Mouse (Mus musculus): ENCODE measurements around the gene Rgs7bp.
A peak's percentile ranks its signal among the peaks of the same experiment; 100 is the strongest.

Rgs7bp gene

DNA sequence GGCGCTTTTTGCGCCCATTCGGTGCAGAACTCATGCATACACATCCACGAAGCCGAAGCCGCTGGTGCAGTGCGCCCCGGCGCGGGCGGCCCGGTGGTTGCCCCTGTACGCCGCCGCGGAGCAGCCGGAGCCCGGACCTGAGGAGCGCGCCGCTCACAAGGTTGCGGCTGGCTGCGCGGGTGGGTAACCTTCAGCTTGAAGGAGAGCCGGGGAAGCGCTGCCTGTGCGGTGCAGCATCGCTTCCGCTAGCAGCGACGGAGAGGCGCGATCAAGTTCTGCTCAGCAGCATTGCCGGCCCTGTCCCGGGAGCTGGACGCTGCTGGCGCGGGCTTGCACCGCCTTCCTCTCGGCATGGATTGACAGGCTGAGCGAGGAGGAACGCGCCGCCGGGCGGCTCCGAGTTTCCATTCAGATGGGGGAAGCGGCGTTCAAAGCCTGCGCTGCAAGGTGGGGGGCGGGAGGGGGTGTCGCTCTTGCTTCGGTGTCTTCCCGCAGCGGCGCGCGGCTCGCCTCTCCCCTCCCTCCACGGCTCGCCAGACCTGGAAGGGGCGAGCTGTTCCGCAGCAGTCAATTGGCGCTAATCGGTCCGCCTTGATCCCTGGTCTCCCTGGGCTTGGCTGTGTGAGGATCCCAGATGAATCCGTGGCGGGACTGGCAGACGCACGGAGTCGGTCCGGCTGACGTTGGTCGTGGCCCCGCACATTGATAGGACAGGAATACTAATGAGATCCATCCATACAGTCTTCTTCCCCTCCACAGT, at the start of gene Rgs7bp:
Gene Rgs7bp, minus strand, starts transcription at position 750 of the 760 bp plus-strand sequence.
- DNase-seq (ENCODE audit: low spot score) = peak; percentile 67

DNA sequence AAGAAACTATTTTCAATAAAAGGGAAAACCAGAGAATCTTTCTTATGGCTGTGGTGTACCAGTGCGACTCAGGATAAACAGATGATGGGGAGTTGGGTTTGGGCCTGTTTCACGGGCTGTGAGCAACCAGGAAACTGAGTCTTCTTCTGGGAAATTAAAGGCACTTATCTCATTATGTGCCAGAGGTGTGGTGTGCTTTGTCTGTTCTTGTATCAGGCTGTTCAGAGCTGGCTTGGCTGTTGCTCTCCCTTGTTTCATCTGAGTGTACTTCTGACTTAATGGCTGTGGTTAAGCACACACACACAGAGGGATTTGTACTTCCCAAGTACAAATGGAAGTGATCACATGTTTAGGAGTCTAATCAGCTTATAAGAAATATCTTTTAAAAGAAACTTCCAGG, 49.7 kb upstream of the Rgs7bp start:
- DNase-seq (ENCODE audit: low spot score) = no peak

DNA sequence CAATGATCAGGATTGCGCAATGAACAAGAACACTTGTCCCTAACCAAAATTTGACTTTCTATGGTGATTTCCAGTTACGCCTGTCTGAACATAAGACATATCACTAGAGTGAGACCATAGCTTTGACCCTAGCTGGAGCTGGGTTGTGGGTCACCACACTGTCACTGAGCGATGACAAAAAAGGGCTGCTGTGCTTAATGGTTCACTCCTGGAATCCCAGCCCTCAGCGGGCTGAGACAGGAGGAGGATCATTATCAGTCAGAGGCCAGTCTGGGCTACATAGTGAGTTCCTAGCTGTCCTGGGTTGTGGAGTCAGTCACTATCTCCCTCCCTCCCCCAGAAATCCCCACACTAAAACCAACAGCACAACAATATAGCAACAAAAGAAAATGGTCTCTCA, 46.0 kb upstream of the Rgs7bp start:
- no peak for DNase-seq (ENCODE audit: low spot score)

DNA sequence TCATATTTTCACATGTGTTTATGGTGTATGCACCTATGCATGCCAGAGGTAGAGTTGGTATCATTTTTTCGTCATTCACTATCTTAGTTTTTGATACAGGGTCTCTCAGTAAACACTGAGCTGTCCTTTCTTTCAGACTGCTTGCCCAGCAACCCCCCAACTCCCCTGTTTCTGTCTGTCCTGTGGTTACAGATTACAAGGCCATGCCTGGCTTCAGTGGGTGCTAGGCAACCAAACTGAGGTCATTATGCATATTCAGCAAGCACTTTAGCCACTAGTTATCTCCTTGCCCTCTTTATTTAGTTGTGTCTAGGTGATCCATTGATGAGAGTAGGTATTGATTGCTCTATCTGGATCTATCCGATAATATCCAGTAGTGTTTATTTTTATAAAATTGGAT, 41.6 kb upstream of the Rgs7bp start:
- DNase-seq (ENCODE audit: low spot score) = no peak

DNA sequence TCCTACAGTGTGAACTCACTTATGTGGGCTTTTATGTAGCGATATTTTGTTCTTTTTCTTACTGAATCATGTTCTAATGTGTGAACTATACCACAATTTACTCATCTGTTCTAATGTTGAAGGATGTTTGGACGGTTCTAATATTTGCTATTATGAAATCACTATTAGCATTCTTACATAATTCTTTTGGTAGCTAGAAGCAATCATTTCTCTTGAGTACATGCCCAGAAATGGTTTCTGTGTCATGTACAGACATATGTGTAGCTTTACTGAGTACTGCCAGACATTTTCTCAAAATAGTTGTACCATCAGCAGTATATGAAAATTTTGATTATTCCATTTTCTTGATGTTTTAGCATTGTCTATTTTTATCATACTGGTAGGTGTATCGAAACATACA, 34.5 kb upstream of the Rgs7bp start:
- no peak for DNase-seq (ENCODE audit: low spot score)

DNA sequence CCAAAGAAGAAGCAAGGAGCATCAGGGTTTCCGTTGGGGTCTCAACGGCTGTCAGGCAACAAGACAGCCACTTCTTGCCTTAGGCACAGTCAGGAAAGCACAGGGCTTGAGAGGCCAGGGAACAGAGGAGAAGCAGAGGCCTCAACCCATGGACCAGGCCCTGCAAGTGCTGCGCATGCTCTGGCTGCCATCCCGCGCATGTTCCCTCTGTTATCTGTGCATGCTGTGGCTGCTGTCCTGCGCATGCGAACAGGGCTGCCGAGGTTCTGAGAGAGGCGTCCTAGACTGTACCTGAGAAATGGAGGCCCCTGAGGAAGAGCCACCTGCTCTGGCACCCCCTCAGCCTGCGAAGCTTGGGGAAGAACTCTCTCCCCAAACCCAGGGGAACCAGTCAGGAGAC, 27.1 kb upstream of the Rgs7bp start, which contains the start of gene 4933425L06Rik:
Gene 4933425L06Rik, plus strand, starts transcription at position 261 of the 400 bp plus-strand sequence.
- no peak for DNase-seq (ENCODE audit: low spot score)

DNA sequence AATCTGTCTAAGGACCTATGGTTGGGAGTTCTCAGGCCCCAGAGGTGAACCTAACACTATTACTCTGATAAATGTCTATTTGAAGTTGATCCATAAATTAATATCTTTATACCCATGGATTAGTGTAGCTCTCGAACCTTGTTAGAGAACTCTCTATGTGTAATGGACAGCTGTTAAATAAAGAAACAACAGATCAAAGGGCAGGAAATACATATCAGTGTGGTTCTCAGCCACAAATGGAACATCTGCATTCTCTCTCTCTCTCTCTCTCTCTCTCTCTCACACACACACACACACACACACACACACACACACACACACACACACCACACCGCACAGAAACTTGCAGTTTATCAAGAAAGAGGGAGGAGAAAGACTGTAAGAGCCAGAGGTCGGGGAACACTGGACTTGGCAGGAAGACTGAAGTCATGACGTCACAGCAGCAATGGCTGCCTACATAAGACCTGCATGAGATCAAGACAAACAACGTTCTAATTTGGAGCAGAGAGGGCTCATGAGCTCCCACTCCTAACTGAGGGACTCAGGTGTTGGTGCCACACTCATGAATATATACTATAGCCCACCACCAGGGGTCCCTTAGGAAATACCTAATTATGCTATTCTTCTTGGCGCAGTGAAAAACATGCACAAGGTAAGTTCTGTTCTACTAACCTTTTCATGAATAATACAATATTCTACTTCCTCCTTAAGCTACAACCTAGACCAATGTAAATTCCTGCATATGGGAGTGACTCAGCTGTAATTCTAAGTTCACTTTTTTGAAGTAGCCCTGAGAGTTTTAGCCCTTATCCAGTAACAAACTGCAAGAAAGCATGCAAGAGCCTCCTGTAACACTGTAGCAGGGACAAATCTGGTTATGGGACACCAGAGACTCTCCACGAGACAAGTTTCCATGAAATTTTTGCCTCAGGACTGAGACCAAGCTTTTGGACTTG, 12.4 kb upstream of the Rgs7bp start:
- no peak for DNase-seq (ENCODE audit: low spot score)

DNA sequence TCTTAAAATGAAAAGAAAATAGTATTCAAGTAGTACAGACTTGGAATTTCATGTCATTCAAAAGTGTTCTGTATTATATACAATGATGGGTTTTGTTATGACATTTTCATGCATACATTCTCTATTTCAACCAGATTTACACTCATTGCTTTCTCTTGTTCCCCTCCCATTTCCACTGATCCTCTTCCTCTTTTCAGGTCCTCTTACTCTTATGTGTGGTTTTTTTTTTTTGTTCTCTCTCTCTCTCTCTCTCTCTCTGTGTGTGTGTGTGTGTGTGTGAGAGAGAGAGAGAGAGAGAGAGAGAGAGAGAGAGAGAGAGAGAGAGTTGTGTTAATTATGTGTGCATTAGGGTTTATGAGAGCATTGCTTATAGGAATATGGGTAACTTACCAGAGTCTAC, 11.4 kb upstream of the Rgs7bp start:
- no peak for DNase-seq (ENCODE audit: low spot score)

DNA sequence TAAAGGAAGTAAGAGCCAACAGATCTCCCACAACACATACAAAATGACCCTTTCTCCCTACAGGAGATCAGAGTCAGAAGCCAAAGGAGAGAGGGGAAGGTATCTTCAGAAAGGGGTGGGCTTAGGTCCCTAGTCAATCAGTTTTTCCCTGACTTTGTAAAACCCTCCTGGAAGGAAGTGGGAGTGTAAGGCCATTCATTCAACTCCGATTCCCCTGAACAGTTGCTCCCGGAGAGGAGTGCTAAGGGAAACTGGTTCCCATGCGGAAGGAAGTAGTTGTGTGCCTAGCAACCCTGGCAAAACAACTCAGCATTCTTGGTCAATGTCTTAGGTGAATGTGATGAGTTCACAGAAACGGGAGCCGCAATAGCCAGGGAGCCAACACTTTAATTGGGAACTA, 644 bp upstream of the Rgs7bp start:
- peak; percentile 14 for DNase-seq (ENCODE audit: low spot score)

DNA sequence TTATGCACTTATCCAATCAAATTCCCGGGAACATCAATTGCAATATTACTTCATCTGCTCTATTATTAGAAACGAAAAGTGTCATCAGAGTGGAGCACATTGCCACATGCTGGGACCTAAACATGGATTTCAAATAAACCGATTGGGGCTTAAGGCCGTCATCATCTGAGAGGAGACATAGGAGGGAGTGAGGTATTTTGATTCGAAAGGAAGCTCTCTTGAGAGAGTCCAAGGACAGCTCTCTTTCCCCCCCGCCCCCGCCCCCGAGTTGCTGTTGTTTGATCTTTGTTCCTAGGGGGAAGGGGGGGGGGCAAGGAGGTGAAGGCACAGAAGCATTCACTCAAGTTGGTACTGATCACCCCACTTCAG, 195 bp upstream of the Rgs7bp start:
- DNase-seq (ENCODE audit: low spot score) = no peak

DNA sequence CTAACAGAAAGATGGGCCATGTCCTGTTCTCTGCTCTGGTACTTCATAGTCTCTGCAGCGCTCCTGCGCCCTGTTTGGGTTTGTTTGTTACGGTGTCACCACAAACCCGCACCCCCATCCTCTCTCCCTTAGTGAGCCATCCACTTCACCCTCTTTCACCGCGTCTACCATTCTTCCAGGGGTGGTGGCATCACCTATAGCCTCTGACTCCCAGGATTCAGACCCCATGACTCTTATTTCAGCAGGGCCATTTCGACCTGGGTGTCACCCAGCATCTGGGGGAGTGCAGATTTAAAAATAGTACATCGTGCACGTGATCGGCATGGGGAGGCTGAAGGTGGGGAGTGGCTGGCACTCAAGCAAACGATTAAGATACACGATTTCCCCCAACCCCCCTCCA, 1.1 kb downstream of the Rgs7bp start:
- no peak for DNase-seq (ENCODE audit: low spot score)

DNA sequence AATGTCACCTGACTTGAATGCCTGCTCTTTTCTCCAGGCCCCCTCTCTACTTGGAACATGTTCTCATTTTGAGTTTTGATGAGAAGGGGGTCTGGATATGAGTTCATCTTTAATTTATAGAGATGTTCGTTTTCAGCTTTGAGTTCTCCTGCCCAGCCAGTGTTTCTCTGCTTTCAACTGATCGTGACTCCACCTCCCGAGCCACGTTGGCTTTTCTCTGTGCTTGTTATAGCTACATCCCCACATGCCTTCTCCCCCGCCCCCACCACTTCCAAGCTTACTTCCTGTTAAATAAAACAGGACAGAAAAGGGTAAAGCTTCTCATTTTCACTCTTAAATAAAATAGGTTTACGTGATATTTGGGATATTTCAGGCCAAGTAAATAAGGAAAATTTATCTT, 3.3 kb downstream of the Rgs7bp start:
- no peak for DNase-seq (ENCODE audit: low spot score)

DNA sequence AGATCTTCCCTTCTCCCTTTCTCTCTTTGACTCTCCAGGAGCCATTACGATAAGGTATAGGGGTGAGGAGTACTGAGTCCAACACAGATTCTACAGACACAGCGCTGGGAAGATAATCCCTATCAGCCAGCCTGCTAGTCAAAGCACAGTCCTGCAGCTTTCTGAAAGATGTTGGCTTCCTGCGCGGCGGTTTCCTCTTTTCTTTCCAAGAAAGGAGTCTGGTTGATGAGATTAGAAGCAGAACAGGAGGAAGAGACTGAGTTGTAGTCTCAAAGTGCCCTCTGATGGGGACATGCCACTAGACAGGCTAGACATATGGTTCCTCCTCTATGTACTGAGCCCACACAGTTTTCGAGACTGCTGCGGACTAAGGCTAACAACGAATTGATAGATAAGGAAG, 6.1 kb downstream of the Rgs7bp start:
- no peak for DNase-seq (ENCODE audit: low spot score)

DNA sequence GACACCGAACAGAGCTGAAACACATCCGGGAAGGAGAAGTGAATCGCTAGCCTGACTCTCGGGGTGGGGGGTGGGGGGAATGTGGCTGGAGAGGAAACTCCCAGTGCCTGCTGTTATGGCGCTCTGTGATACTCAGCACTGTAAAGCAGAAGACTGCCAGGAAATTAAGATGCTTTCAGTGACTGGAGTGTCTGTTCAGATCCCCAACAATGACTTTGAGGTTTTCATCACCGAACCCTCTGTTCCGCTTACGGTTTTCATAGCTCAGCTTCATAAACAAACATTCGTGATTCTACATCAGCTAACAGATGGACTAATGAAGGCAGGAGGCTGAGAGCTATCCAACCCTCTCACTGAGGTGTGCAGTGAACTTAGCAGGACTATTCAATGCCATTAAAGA, 7.4 kb downstream of the Rgs7bp start:
- no peak for DNase-seq (ENCODE audit: low spot score)

DNA sequence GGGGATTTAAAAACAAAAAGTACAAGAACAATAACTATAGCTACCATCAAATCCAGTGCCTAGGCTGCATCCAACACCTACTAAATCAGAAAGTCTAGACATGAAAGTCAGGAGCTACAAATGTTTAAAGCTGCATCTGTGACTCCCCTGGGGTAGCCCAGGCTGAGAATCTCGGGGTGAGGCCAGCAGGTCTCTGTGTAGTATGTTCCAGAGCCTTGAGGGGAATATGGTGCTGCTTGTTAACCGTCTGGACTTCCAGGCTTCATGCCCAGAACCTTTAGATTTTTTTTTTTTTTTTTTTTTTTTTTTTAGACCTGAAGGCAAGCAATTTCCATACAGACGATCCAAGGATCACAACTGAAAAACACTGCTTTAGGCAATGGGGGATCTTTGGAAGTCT, 10.8 kb downstream of the Rgs7bp start:
- DNase-seq (ENCODE audit: low spot score) = no peak

DNA sequence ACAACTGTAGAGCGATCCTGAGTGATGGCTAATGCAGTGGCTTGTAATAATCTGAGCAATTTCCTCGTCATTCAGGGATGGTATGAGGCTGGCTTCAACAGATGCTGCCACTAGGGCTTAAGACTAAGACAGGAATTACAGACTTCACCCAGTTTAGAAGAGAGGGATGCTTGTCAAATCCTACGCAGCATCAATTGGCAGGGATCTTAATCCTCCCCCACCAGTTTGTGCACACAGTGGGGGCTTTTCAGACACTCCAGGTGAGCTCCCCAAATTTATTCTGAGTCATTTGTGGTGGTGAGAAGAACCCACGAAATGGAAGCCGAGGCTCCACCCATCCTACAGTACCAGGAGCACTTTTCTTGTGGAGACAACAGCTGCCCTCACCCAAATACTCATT, 16.4 kb downstream of the Rgs7bp start:
- no peak for DNase-seq (ENCODE audit: low spot score)

DNA sequence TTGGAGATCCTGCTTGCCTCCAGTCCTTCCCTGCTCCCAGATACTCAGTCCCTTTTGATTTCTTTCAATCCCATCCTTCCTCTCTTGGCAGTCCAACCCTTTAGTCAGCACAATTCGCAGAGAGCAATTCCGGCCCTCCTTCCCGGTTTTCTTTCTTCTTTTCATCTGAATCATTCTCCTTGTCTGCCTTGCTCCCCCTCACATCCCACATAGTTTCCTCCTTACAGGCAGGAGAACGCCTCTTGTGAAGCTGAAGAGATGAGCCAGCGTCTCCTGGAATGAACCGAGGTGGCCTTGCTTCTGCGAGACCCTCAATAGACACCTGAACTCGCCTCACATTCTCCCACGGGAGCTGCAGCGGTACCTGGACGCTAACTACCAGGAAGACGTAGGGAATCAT, 16.9 kb downstream of the Rgs7bp start:
- DNase-seq (ENCODE audit: low spot score) = no peak

DNA sequence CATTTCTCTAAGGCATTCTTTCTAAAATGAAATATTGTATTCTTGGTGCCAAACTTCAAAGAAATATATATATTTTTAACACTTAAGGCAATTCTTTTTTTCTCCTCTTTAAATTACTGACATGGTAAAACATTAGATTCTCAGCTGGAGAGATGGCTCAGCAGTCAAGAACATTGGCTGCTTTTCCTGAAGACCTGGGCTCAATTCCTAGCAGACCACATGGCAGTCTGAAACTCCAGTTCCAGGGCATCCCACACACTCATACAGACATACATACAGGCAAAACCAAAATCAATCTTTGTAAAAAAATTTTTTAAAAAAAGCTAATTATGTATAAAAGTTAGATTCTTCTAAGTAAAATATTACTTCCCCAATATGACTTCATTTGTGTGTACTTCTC, 22.8 kb downstream of the Rgs7bp start:
- no peak for DNase-seq (ENCODE audit: low spot score)

DNA sequence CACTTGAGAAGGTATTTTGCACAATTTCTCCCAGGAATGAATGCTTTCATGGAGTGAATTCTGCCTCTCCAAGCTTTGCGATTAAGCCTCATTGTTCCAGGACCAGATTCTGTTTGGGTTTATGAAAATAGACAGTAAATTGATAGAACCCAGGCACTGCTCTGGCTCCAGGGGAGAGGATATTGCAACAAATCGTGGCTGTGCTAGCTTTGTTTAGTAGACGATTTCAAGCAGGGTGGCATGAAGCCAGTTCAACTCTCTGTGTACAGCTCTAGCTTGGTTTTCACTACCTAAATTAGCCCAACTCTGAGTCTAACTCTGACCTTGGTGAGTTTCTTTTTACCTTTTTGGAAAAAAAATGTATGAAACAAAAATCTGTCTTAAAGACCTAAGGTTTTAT, 26.5 kb downstream of the Rgs7bp start:
- DNase-seq (ENCODE audit: low spot score) = no peak

DNA sequence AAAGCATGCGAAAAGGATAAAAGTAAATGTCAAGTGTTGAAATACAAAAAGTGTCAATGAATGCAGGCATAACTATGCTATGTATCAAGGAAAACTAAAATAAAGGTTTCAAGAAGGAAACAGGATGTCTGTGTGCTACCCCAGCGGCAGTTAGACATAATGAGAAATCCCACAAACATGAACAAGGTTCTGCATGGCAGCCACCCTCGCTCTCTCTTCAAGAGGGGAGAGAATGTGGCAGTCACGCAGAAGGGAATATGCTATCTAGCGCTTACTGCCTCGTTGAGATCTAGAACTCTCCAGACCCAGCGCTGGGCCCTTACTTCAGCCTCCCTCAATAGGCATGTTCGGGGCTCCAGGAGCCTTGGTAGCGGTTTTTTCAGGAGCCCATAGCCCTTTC, 38.2 kb downstream of the Rgs7bp start:
- no peak for DNase-seq (ENCODE audit: low spot score)

DNA sequence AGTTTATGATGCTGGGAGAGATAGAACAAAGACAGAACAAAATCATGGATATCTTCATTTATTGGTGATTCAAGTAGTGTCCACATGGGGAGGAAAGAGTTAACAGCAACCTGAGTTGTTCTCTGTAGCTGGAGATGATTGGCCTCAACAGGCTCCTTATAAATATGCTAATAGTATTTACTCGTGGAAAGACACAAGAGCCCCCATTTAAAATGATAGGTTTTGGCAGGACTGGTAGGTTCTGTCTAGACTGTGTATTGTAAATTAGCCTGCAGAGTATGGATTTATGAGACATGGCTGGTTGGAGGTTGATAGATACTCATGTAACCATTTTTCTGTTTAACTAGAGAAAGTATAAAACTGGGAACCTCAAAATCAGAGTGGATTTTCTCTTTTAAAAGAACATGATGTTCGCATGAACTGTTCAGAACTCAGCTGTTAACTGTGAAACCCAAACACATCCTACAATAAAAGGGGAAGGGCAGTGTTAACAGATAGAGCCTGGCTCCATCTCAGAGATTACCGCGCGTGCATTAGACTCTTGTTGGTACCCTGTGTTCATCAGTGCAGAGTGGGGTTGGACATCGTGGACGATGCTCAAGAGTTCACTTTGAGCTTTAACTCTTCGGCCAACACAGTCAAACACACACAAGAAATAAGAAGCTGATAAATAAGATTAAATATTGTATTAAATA, 38.9 kb downstream of the Rgs7bp start:
- DNase-seq (ENCODE audit: low spot score) = no peak

DNA sequence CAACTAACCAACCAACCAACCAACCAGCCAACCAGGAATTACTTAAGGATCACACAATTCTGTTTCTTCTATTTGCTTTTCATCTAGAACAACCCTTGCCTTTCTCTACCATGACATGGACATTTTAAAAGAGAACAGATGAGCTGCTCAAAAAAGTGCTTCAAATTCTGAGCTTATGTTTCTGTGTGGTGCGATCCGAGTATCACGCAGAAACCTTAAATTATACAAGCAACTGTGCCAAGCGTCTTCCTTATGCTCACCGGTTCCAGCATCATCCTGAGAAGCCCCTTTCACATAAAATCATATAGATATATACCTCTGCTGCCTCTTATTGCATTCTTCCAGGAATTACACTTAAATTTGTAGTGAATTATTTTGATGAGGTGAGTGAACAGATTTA, 43.4 kb downstream of the Rgs7bp start:
- DNase-seq (ENCODE audit: low spot score) = no peak

DNA sequence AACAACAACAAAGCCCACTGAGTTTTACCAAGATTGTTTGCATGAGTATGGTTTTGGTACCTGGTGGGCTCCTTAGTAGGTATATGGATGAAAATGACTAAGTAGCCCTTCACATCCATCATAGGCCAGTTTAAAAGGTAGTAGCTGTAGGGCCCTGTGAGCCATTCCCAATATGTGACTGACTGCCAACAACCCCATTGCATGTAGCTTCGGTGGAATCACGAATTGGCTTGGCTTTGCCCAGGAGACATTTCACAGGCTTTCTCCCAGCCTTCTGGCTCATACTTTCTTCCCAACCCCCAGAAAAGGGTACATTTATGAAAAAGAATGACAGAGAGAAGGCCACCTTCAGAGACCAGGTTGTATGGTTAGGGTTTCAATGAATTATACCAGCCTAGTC, 45.8 kb downstream of the Rgs7bp start:
- DNase-seq (ENCODE audit: low spot score) = no peak
